Mouse (Mus musculus): ENCODE data around the gene H2al2a.

H2al2a gene

GRCm38 (mm10) chr2:17996858-17997257, at the start of gene H2al2a:
Gene H2al2a (minus strand): TSS chr2:17996958.
- DNase-seq, result no peak

DNA sequence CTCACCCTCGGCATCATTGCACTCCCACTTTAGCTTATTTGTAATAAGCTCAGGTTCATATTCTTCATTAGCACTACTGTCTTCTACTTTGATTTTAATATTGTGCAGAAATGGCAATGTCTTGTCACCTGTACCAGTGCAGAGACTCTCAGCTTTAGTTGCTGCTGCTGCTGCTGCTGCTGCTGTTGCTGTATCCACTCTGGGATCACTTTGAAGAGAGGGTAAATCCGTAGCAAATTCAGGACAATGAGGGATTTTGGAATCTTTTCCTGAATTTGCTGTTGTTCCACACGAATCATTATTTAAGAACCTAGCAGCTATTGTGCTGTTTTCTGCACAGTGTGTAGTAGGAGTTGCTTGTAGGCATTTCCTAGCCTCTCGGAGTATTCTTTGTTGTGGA, 49.4 kb upstream of the H2al2a start:
- DNase-seq, result peak; percentile 28

- DNase-seq, result peak; percentile 32
Observed at GRCm38 (mm10) chr2:18045781-18046181, 49.0 kb upstream of the H2al2a start.

DNA sequence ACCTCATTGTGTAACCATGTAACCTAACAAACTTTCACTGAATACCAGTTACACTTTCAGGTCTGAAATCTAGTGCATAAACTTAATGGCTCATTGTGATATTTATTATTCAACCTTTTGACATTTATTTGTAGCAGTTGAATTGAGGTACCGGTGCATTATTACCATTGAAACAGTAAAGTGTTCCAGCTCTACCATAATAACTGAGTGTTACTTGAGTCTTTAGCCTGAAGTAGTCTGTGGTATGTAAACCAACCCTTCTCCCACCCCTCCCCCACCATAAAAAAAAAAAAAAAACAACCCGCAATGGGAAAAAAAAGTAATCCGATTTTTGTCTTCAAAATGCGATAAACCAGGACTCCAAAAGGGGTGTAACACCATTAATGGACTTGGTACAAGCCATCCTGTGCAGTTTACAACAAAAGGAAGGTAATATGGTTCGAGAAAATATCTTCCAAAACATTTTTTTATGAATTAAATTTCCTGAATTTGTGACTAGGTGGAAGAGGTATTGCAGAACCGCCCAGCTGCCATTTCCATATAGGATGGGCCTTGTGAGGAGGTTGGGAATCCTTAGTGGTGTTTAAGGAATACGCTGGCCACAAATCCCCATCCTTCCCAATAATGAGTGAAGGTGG, 48.5 kb upstream of the H2al2a start:
- peak; percentile 42 for DNase-seq

GRCm38 (mm10) chr2:18041199-18041885, 44.6 kb upstream of the H2al2a start:
- peak; percentile 85 for DNase-seq

DNA sequence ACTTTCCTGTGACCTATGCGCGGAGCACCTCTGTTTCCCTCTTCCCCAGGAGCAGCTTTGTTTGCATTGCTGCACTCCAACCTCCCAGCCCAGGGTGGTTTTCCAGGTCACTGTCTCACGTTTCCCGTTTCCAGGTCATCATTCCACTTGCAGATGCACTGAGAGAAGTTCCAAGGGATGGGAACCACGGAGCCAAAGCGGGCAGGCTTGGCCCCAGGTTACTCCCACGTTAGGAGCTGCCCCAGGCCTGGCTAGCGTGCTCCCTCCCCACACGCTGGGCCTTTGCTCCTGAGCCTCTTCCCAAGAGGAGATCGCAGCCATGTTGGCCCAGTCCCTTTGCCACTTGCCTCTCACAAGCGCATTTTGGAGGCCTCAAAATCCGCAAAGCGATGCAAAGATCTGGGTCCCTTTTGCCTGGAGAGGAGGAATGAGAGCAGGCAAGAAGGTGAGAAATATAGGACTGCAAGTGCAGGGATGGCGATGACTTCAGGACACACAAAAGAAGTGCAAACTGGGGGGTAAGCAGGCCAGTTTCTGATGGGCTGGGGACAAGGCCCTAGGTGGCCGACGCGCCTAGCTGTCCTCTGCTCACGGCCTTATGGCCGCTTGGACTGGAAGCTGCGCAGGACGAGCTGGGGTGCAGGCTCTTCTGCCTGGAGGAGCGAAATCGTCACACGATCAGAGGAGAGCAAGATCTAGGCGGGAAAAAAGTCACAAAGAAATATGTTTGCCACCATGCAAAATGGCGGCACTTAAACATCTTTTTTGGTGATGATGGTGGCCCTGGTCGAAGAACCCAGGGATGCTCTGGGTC, 43.8 kb upstream of the H2al2a start:
- DNase-seq, result peak; percentile 70

- peak; percentile 86 for DNase-seq
Observed at GRCm38 (mm10) chr2:18039566-18040290, 43.0 kb upstream of the H2al2a start.

DNA sequence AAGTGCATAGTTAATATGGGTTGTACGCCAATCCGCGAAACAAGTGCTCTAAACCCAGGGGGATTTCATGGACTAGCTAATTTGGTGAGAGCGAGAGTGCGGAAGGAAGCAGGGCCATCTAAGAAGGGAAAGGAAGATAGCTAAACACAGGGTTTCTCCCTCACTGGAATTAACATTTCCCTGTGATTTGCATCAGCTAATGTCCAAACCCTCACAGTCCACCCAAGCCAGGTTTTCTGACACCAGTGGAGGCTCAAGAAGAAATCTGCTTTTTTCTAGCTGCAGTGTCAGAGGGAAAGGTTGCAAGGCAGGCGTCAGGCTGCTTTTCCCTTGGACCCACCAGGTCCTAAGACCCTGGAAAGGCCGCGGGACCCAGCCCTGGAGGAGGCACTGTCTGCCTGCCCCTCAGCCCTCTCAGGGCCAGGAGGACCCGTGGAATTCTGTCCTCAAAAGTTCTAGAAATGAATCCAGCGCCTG, 42.2 kb upstream of the H2al2a start:
- DNase-seq, result peak; percentile 66

- peak; percentile 20 for DNase-seq
Observed at GRCm38 (mm10) chr2:18038141-18038752, 41.5 kb upstream of the H2al2a start.

GRCm38 (mm10) chr2:18037491-18037890, 40.7 kb upstream of the H2al2a start, which contains the start of gene A930004D18Rik:
Gene A930004D18Rik (minus strand): TSS chr2:18037737.
- no peak for DNase-seq

DNA sequence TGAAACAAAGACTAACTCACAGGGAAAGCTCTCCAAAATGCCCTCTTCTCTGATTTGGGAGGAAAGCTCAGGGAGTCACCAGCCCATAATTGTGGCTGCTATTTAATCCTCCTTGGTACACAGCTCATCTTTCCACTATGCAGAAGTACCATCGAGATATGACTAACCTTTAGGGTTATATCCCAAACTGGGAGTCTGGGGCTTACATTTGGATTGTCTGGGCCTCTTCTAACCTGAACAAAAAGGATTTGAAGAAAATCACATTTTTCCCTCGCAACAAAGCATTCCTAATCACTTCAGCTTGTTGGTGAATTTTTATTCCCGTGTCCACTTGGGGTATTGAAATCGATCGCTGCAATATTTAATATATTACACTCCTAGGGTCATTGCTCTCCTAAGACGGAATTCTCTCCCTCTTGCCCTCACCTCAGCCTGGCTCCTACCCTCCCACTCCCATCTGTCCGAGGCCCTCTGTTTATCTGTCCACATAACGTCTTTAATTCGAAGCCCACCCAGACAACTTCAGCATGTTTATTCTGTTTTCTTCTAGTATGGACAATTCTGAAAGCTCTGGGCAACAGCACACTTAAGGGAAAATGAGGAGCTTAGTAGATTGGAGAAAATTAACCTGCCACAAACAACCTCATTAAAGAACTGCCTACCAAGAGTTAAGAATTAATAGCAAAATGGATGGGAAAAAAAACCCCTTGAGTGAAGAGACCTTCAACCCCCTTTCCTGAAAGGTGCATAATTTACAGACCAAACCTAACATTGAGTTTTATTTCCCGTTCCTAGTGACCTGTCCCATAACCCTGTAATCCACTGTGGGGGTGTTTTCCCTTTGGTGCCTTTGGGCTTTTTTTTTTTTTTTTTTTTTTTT, 37.9 kb upstream of the H2al2a start:
- peak; percentile 19 for DNase-seq

GRCm38 (mm10) chr2:18033166-18034108, 36.7 kb upstream of the H2al2a start:
- peak; percentile 48 for DNase-seq

DNA sequence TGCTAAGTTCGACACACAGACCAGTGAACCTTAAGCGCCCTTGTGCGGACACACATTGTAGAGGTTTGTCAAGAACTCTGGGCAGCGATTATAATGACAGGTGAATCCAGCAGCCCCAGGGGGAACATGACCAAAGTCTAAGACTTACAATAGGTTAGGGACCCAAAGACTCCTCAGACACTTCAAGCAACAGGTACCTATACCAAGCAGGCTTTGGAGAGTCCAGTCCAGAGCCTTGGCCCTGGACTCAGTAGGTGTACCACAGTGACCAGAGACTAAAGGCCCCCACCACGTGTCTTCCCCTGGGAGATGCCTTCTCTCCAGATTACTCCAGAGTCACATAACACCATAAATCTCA, 35.8 kb upstream of the H2al2a start:
- DNase-seq, result peak; percentile 46

DNA sequence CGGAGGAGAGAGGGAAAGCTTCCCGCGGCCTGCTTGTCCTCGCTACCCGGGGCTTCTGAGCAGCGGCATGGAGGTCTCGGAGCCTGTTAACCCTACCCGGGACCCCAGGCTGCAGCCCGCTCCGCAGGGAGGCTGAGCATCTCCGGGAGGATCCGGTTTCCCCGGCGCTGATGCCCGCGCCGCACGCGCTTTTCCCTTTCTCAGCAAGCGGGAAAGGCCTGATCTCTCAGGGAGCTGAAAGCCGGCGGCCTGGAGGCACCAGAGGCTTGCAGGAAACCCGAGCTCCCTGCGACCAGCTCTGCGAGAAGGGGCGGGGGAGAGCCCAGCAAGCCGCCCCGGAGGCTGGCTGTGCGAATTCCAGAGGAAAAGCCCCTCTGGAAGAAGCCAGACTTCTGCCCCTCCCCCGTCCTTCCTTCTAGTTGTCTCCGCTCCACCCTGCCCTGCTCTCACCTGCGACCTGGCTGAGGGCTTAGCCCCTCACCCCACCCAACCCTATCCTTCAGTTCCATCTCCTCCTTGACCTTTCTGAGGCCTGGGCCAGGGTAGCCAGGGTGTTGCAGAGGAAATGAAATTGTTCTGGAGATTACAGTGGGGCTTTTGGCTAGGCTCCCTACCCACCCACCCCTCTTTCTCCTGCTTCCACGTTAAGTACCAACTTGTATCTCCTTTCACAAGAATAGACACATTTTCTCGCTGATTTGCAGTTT, 35.2 kb upstream of the H2al2a start:
- DNase-seq, result peak; percentile 93

DNA sequence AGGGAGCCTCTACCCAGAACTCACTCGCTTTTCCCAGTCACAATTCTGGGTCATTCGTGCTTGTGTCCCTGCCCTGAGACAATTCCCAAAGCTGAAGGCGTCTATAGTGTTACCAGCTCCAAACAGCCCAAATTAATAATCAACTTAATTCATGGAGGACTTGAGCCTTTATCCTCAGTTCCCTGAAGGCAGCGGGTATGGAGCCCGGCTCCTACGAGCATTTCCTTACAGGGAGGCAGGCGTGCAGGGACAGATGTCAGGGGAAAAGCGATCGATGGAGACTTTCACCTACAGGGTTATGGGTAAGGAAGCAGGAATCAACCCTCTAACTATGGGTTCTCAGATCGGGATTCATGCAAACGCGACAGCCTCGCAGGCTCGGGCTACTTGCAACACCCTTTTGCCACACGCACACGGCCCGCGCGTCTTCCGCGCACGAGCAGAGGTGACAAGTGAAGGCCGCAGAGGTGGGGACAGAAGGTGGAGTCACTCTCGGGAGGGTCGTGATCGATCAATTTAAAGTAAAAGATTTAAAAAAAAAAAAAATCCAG, 34.6 kb upstream of the H2al2a start:
- DNase-seq, result peak; percentile 68

GRCm38 (mm10) chr2:18030581-18030980, 33.8 kb upstream of the H2al2a start:
- peak; percentile 80 for DNase-seq

DNA sequence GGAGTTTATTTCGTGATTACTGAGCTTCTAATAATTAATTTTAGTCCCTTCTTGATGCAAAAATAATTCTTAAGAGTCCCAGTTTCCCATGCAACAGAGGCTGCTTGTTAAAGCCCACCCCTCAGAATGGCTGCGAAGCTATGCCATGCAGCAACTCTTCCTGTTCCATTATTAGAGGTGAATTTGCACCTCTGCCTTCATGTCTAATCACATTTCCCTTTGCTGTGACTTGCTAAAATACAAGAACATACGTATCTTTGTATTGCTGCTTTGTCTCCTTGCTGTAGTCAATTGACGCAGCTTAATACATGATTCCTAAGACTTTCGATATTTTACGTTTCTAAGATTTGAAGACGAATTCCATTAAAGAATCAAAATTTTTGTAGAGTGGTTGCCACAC, 32.9 kb upstream of the H2al2a start:
- peak; percentile 53 for DNase-seq

GRCm38 (mm10) chr2:18028140-18029021, 31.6 kb upstream of the H2al2a start:
- DNase-seq, result peak; percentile 88
